Mouse (Mus musculus) spleen, postnatal 10 days (tissue): ENCODE data around the gene Gm7298.
"Not testable (repeated sequence)": the region's sequence is repeated elsewhere in the genome, so short reads cannot be mapped to it uniquely, and the experiment has no call there.

ENCODE experiments used
- DNase-seq, 2 experiments: peaks; one replicate each; pipeline ENCODE4 v3.0.0; 2021 to 2022; ENCODE audit warnings: low spot score in 2 of 2

The Gm7298 gene

GRCm38 (mm10) chr6:121732632-121733031 lies at the start of gene Gm7298:
TSS of gene Gm7298 (plus strand) at chr6:121732932.
- no peak for DNase-seq

- no peak for DNase-seq
Measured at GRCm38 (mm10) chr6:121828034-121828433, 95.3 kb downstream of the Gm7298 start.

GRCm38 (mm10) chr6:121836361-121836760 lies 103.6 kb downstream of the Gm7298 start:
- DNase-seq = no peak

- DNase-seq = not testable (repeated sequence)
Measured at GRCm38 (mm10) chr6:121838271-121838670, 105.5 kb downstream of the Gm7298 start, which contains the start of gene Mug1. TSS of gene Mug1 (plus strand) at chr6:121838541.
